In the genomic region with DNA sequence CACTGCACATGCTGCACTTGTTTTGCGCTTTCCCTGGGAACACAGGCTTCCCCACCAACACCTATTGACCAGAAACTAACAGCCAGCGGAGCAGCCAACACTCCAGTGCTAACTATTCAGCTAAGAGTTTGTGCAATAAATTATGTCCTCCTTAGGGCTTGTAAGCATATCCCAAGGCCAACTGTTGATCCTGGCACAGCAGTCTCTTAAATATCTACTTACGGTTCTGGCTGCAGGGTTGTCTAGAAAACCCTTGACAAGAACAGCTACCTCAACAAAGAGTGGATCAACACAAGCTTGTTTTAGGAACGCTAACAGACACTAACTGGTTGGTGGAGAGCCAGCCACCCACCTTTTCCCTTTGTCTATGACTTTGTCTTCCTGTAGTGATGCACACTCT, we compare ENCODE assay signal across 20 mouse cellular contexts. TPM values are rescaled to one million over a fixed set of nuclear protein-coding genes. Genes with fewer than 3 reads are reported as not detected.
A peak's percentile ranks its signal among the peaks of the same experiment; 100 is the strongest.
DNase-seq lines count a peak whose midpoint lies in the region; ATAC-seq lines count a peak whose summit lies in the region.
"Had no signal": no experiment of that assay in that cellular context is flagged by ENCODE, and none has a peak within 500 bp of the region (broad histone marks: within the 10 kb centered on the region; RNA-seq: fewer than 3 reads in every experiment).

No protein-coding gene starts in this region.

- WGBS in limb, embryonic 12.5 days: 56% methylated on average over 4 of the region's 4 CpGs
- WGBS in limb, embryonic 10.5 days: 68% methylated on average over 4 of the region's 4 CpGs

- DNase-seq in adrenal gland, adult 2 months: peak; percentile 30
- DNase-seq in adrenal gland, adult 18-20 months (ENCODE audit: low spot score in 2 of 2): no peak
- DNase-seq in gastrocnemius, postnatal 25 days: peak; percentile 7
- no peak for DNase-seq in gastrocnemius, postnatal 14 days
- DNase-seq in limb, embryonic 10.5 days (ENCODE audit: low spot score): no peak
- no peak for DNase-seq in lung, postnatal 25 days (ENCODE audit: low spot score)
- DNase-seq: B cell, adult 2 months; cerebellum, adult 11-12 months; cerebellum, adult 9-10 months; cerebellum, postnatal 25 days; heart, postnatal 36 days had no signal

- no peak overlapping the region for H3K9ac ChIP-seq in limb, embryonic 12.5 days (replicated peaks)
- H3K9ac ChIP-seq: embryonic facial prominence, embryonic 12.5 days; forebrain, embryonic 12.5 days; heart, embryonic 13.5 days; hindbrain, embryonic 15.5 days had no signal

- no peak for ATAC-seq in limb, embryonic 12.5 days (ENCODE audit: insufficient number of reproducible peaks, insufficient read depth, low FRiP score, low TSS enrichment, low read depth)
- no peak for ATAC-seq in cerebellum, adult (ENCODE audit: insufficient number of reproducible peaks, low FRiP score, low TSS enrichment)
- ATAC-seq: CD4-positive, CD25-positive, alpha-beta regulatory T cell, adult 4 months; forebrain, embryonic 16.5 days had no signal

- H3K27me3 ChIP-seq in limb, embryonic 12.5 days: no peaks in the 10 kb centered on the region
- H3K27me3 ChIP-seq in limb, embryonic 10.5 days (ENCODE audit: low read depth, poor library complexity, severe bottlenecking): no peaks in the 10 kb centered on the region
- H3K27me3 ChIP-seq: embryonic facial prominence, embryonic 12.5 days; forebrain, embryonic 12.5 days; heart, embryonic 13.5 days; hindbrain, embryonic 15.5 days had no signal

- no peaks in the 10 kb centered on the region for H3K9me3 ChIP-seq in limb, embryonic 12.5 days
- no peaks in the 10 kb centered on the region for H3K9me3 ChIP-seq in limb, embryonic 10.5 days (replicated peaks)
- H3K9me3 ChIP-seq: embryonic facial prominence, embryonic 12.5 days; forebrain, embryonic 12.5 days; G1E; heart, embryonic 13.5 days; hindbrain, embryonic 15.5 days had no signal

- no peaks in the 10 kb centered on the region for H3K36me3 ChIP-seq in limb, embryonic 12.5 days
- H3K36me3 ChIP-seq in limb, embryonic 10.5 days: no peaks in the 10 kb centered on the region
- H3K36me3 ChIP-seq: embryonic facial prominence, embryonic 12.5 days; forebrain, embryonic 12.5 days; G1E; heart, embryonic 13.5 days; hindbrain, embryonic 15.5 days had no signal

- intact Hi-C loops in gastrocnemius, postnatal 14 days (cut with DNase I; ENCODE audit: low total_unique reads): loop anchor here (2.0 to 10.0 kb wide), 2 partner anchors 134 to 252 kb away; no protein-coding TSS in a partner anchor

- no peak overlapping the region for H3K4me2 ChIP-seq in limb, embryonic 12.5 days
- H3K4me2 ChIP-seq: embryonic facial prominence, embryonic 12.5 days; forebrain, embryonic 12.5 days; hindbrain, embryonic 15.5 days had no signal

- H3K27ac ChIP-seq in limb, embryonic 12.5 days: peak overlapping the region; percentile 45; the same call in 1 of the 2 replicates
- H3K27ac ChIP-seq in limb, embryonic 10.5 days: no peak overlapping the region
- H3K27ac ChIP-seq: embryonic facial prominence, embryonic 12.5 days; forebrain, embryonic 12.5 days; heart, embryonic 13.5 days; hindbrain, embryonic 15.5 days had no signal

- H3K4me3 ChIP-seq in limb, embryonic 12.5 days (replicated peaks): no peak overlapping the region
- H3K4me3 ChIP-seq in limb, embryonic 10.5 days: no peak overlapping the region
- H3K4me3 ChIP-seq: embryonic facial prominence, embryonic 12.5 days; forebrain, embryonic 12.5 days; hindbrain, embryonic 15.5 days had no signal

- peaks cover 43% of the 10 kb centered on the region for H3K4me1 ChIP-seq in limb, embryonic 12.5 days (replicated peaks)
- H3K4me1 ChIP-seq in limb, embryonic 10.5 days: peaks cover 35% of the 10 kb centered on the region

RNA-seq across cellular contexts. Expression of gene Bcl9, which starts 38.6 kb away (rescaled TPM):
- total RNA-seq in adrenal gland, adult 2 months (2021): 10 to 100 TPM; 13.1 to 16.9 TPM
- 10.2 and 14.4 TPM in 2 replicates for polyA plus RNA-seq in adrenal gland, adult 2 months (2012; rRNA removed)
- total RNA-seq in adrenal gland, adult 18-20 months (2021): 10 to 100 TPM; 10.7 to 12.8 TPM
- 1 to 10 TPM; 2.7 to 2.9 TPM for total RNA-seq in gastrocnemius, postnatal 25 days (2021)
- 1 to 10 TPM; 4.3 to 5.2 TPM for total RNA-seq in gastrocnemius, postnatal 14 days (2021)
- 81.5 and 92.5 TPM in 2 replicates for polyA plus RNA-seq in limb, embryonic 12.5 days (2016; fragmentation: Nextera tagmentation; extraction: Ambion mirVana)
- 63.0 and 74.2 TPM in 2 replicates for polyA plus RNA-seq in limb, embryonic 10.5 days (2016; fragmentation: Nextera tagmentation; extraction: Ambion mirVana)

Comparison
In these comparisons a context has a peak if more than half of its experiments do, and no peak if none do; other contexts are left out.
1. DNase-seq: peak in adrenal gland, adult 2 months (single experiment) and gastrocnemius, postnatal 25 days (single experiment); none in adrenal gland, adult 18-20 months (0 of 2), gastrocnemius, postnatal 14 days (single experiment), limb, embryonic 10.5 days (single experiment) and lung, postnatal 25 days (single experiment).